Mouse (Mus musculus) lung, postnatal 0 days (tissue): ENCODE data around the gene Pde10a.

Source experiments
- CTCF ChIP-seq: IDR thresholded peaks from 2 replicates; pipeline ENCODE4 v1.5.1; 2016; ENCODE audit warnings: antibody characterized with exemption, mild to moderate bottlenecking
- EP300 ChIP-seq: IDR thresholded peaks from 2 replicates; pipeline ENCODE4 v1.6.1; 2016; ENCODE audit warnings: antibody characterized with exemption, mild to moderate bottlenecking, control low read depth

- TF ChIP-seq CTCF = no peak
- TF ChIP-seq EP300 = no peak
Observed at GRCm38 (mm10) chr17:8787762-8788161, 262.6 kb downstream of the Pde10a start.
